Mouse (Mus musculus): Measurements from ENCODE around the gene Dcaf5. TPM values are rescaled to one million over a fixed set of nuclear protein-coding genes. Genes with fewer than 3 reads are reported as not detected.

Dcaf5 gene
- polyA plus RNA-seq, 1 experiment, result 18.1 TPM

GRCm38 (mm10) chr12:80300833-80301456 lies 135.5 kb downstream of the Dcaf5 start:
- Histone ChIP-seq H3K4me3 (ENCODE audit: insufficient read depth, low read length) (no peak overlapping the region), H3K4me1 (ENCODE audit: control insufficient read depth, insufficient read depth, low read length) (no peaks in the 10 kb centered on the region), H3K27ac (ENCODE audit: insufficient read depth, low read depth, low read length) (no peak overlapping the region)
- no peak for TF ChIP-seq POLR2A (IDR thresholded peaks at IDR 0.05; ENCODE audit: borderline replicate concordance, low read depth, low read length)

- TF ChIP-seq POLR2A (IDR thresholded peaks at IDR 0.05; ENCODE audit: borderline replicate concordance, low read depth, low read length) (no peak), CTCF (IDR thresholded peaks at IDR 0.05; ENCODE audit: low read depth, low read length) (no peak)
- no peaks in the 10 kb centered on the region for H3K4me1 ChIP-seq (ENCODE audit: control insufficient read depth, insufficient read depth, low read length)
- H3K4me3 ChIP-seq (ENCODE audit: insufficient read depth, low read length), result no peak overlapping the region
- H3K27ac ChIP-seq (ENCODE audit: insufficient read depth, low read depth, low read length), result no peak overlapping the region
These were observed 137.7 kb downstream of the Dcaf5 start for GRCm38 (mm10) chr12:80298714-80299113.

- TF ChIP-seq CTCF (IDR thresholded peaks at IDR 0.05; ENCODE audit: low read depth, low read length), result no peak
- no peak for TF ChIP-seq POLR2A (IDR thresholded peaks at IDR 0.05; ENCODE audit: borderline replicate concordance, low read depth, low read length)
- Histone ChIP-seq H3K4me3 (ENCODE audit: insufficient read depth, low read length) (no peak overlapping the region), H3K4me1 (ENCODE audit: control insufficient read depth, insufficient read depth, low read length) (no peaks in the 10 kb centered on the region; the same call in 1 of the 2 replicates), H3K27ac (ENCODE audit: insufficient read depth, low read depth, low read length) (no peak overlapping the region)
These were observed 144.4 kb downstream of the Dcaf5 start for GRCm38 (mm10) chr12:80291895-80292435.

- no peak overlapping the region for H3K27ac ChIP-seq (ENCODE audit: insufficient read depth, low read depth, low read length)
- no peak for TF ChIP-seq CTCF (IDR thresholded peaks at IDR 0.05; ENCODE audit: low read depth, low read length)
- no peak for TF ChIP-seq POLR2A (IDR thresholded peaks at IDR 0.05; ENCODE audit: borderline replicate concordance, low read depth, low read length)
- H3K4me3 ChIP-seq (ENCODE audit: insufficient read depth, low read length), result no peak overlapping the region
- no peaks in the 10 kb centered on the region; the same call in 1 of the 2 replicates for H3K4me1 ChIP-seq (ENCODE audit: control insufficient read depth, insufficient read depth, low read length)
These were observed 145.4 kb downstream of the Dcaf5 start for GRCm38 (mm10) chr12:80290964-80291363.

- H3K4me1 ChIP-seq (ENCODE audit: control insufficient read depth, insufficient read depth, low read length), result peaks cover 3% of the 10 kb centered on the region
- TF ChIP-seq POLR2A (IDR thresholded peaks at IDR 0.05; ENCODE audit: borderline replicate concordance, low read depth, low read length) (no peak), CTCF (IDR thresholded peaks at IDR 0.05; ENCODE audit: low read depth, low read length) (no peak)
- no peak overlapping the region for H3K27ac ChIP-seq (ENCODE audit: insufficient read depth, low read depth, low read length)
- no peak overlapping the region for H3K4me3 ChIP-seq (ENCODE audit: insufficient read depth, low read length)
These were observed 145.9 kb downstream of the Dcaf5 start for GRCm38 (mm10) chr12:80290483-80290882.

GRCm38 (mm10) chr12:80289722-80290121 lies 146.7 kb downstream of the Dcaf5 start:
- Histone ChIP-seq H3K27ac (ENCODE audit: insufficient read depth, low read depth, low read length) (no peak overlapping the region), H3K4me1 (ENCODE audit: control insufficient read depth, insufficient read depth, low read length) (peaks cover 3% of the 10 kb centered on the region), H3K4me3 (ENCODE audit: insufficient read depth, low read length) (no peak overlapping the region)
- TF ChIP-seq POLR2A (IDR thresholded peaks at IDR 0.05; ENCODE audit: borderline replicate concordance, low read depth, low read length), result no peak
- TF ChIP-seq CTCF (IDR thresholded peaks at IDR 0.05; ENCODE audit: low read depth, low read length), result no peak

- no peak for TF ChIP-seq POLR2A (IDR thresholded peaks at IDR 0.05; ENCODE audit: borderline replicate concordance, low read depth, low read length)
- TF ChIP-seq CTCF (IDR thresholded peaks at IDR 0.05; ENCODE audit: low read depth, low read length), result no peak
- Histone ChIP-seq H3K27ac (ENCODE audit: insufficient read depth, low read depth, low read length) (no peak overlapping the region), H3K4me3 (ENCODE audit: insufficient read depth, low read length) (no peak overlapping the region), H3K4me1 (ENCODE audit: control insufficient read depth, insufficient read depth, low read length) (peaks cover 3% of the 10 kb centered on the region)
These were observed 150.5 kb downstream of the Dcaf5 start for GRCm38 (mm10) chr12:80285890-80286289.

Other genes starting within 250 kb of the Dcaf5 start
- 60.2 and 62.4 TPM in 2 replicates for gene Actn1, start 176.2 kb downstream of the Dcaf5 start, polyA plus RNA-seq (2012; ENCODE audit: insufficient read depth, insufficient read length, missing spikeins)
- 14.5 and 15.8 TPM in 2 replicates for gene Exd2, start 26.5 kb upstream of the Dcaf5 start, polyA plus RNA-seq (2012; ENCODE audit: insufficient read depth, insufficient read length, missing spikeins)
- gene Galnt16, start 81.7 kb upstream of the Dcaf5 start, polyA plus RNA-seq (2012; ENCODE audit: insufficient read depth, insufficient read length, missing spikeins), result not detected in 2 replicates
- gene Slc39a9, start 207.3 kb upstream of the Dcaf5 start, polyA plus RNA-seq (2012; ENCODE audit: insufficient read depth, insufficient read length, missing spikeins), result 22.0 and 25.9 TPM in 2 replicates
- 30.6 and 31.9 TPM in 2 replicates for gene Erh, start 207.7 kb upstream of the Dcaf5 start, polyA plus RNA-seq (2012; ENCODE audit: insufficient read depth, insufficient read length, missing spikeins)

Measured in bone marrow macrophage, adult 2 months (primary cell).